Mouse (Mus musculus) large intestine, adult 2 months (tissue): ENCODE results near the gene Rprd1b. TPM values are rescaled to one million over a fixed set of nuclear protein-coding genes. Genes with fewer than 3 reads are reported as not detected.

ENCODE experiments used
- DNase-seq: peaks from one replicate; pipeline ENCODE4 v3.0.0-alpha.2; 2012; ENCODE audit warnings: low read depth, low spot score
- WGBS: fragments of 180-500 bp; shearing (Covaris S2); methylation state at CpG from one replicate; pipeline ENCODE4 v1.1.7; 2018; 5-methylcytosine and 5-hydroxymethylcytosine counted together
- polyA plus RNA-seq: library from polyadenylated mRNA; depleted of rRNA; stranded (reverse); fragments of >200 nt; gene quantifications from 2 replicates; pipeline ENCODE4 v1.2.3, GENCODE M21; 2012

Rprd1b gene
- polyA plus RNA-seq, 1 experiment = 16.9 TPM

GRCm38 (mm10) chr2:158163034-158163433, 134.7 kb downstream of the Rprd1b start:
- DNase-seq = no peak
- 37% methylated on average over 6 of the region's 6 CpGs for WGBS

- 53% methylated on average over 4 of the region's 4 CpGs for WGBS
- DNase-seq = no peak
Measured at GRCm38 (mm10) chr2:158165776-158166175, 137.5 kb downstream of the Rprd1b start.

GRCm38 (mm10) chr2:158166628-158167027, 138.3 kb downstream of the Rprd1b start:
- WGBS = 23% methylated on average over 7 of the region's 7 CpGs
- no peak for DNase-seq

GRCm38 (mm10) chr2:158167496-158168205, 139.4 kb downstream of the Rprd1b start:
- no peak for DNase-seq
- WGBS = 60% methylated on average over 9 of the region's 9 CpGs

GRCm38 (mm10) chr2:158168741-158169211, 140.5 kb downstream of the Rprd1b start:
- no peak for DNase-seq
- WGBS = 59% methylated on average over 8 of the region's 8 CpGs

- no peak for DNase-seq
- WGBS = 80% methylated on average over 6 of the region's 6 CpGs
Measured at GRCm38 (mm10) chr2:158169351-158169750, 141.1 kb downstream of the Rprd1b start.

- no peak for DNase-seq
- WGBS = 91% methylated on average over 7 of the region's 7 CpGs
Measured at GRCm38 (mm10) chr2:158169771-158170170, 141.5 kb downstream of the Rprd1b start.

- no peak for DNase-seq
- 91% methylated on average over 2 of the region's 2 CpGs for WGBS
Measured at GRCm38 (mm10) chr2:158170394-158170793, 142.1 kb downstream of the Rprd1b start.

GRCm38 (mm10) chr2:158174438-158174837, 146.1 kb downstream of the Rprd1b start:
- WGBS = 55% methylated on average over 5 of the region's 5 CpGs
- no peak for DNase-seq

- 88% methylated on average over 15 of the region's 15 CpGs for WGBS
- DNase-seq = no peak
Measured at GRCm38 (mm10) chr2:158174958-158175357, 146.7 kb downstream of the Rprd1b start.

- WGBS = 72% methylated on average over 3 of the region's 3 CpGs
- DNase-seq = no peak
Measured at GRCm38 (mm10) chr2:158175433-158175832, 147.1 kb downstream of the Rprd1b start.

GRCm38 (mm10) chr2:158176763-158177162, 148.5 kb downstream of the Rprd1b start:
- 89% methylated on average over 9 of the region's 9 CpGs for WGBS
- DNase-seq = no peak

- no peak for DNase-seq
- 55% methylated on average over 3 of the region's 3 CpGs for WGBS
Measured at GRCm38 (mm10) chr2:158177574-158177973, 149.3 kb downstream of the Rprd1b start.

- 33% methylated on average over 4 of the region's 4 CpGs for WGBS
- DNase-seq = peak; percentile 93
Measured at GRCm38 (mm10) chr2:158178139-158178538, 149.8 kb downstream of the Rprd1b start.

GRCm38 (mm10) chr2:158178696-158179369, 150.5 kb downstream of the Rprd1b start:
- WGBS = 4% methylated on average over 19 of the region's 19 CpGs
- DNase-seq = no peak

- 10% methylated on average over 18 of the region's 18 CpGs for WGBS
- no peak for DNase-seq
Measured at GRCm38 (mm10) chr2:158179370-158180111, 151.2 kb downstream of the Rprd1b start.

GRCm38 (mm10) chr2:158180797-158181196, 152.5 kb downstream of the Rprd1b start:
- DNase-seq = no peak
- 58% methylated on average over 9 of the region's 9 CpGs for WGBS
